Mouse (Mus musculus) CD4-positive naive resting alpha-beta T cell, adult 76 days (primary cell): ENCODE measurements around the gene Dpf1. TPM values are rescaled to one million over a fixed set of nuclear protein-coding genes. Genes with fewer than 3 reads are reported as not detected.

Source experiments
- total RNA-seq: library from RNA; stranded (reverse); gene quantifications from one replicate; pipeline ENCODE4 v1.2.4, GENCODE M21; 2023

Gene Dpf1
- not detected for total RNA-seq

GRCm38 (mm10) chr7:29303738-29304462 is at the start of gene Dpf1:
TSS of gene Dpf1 (plus strand) at chr7:29303951.

GRCm38 (mm10) chr7:29281201-29282073 is 22.3 kb upstream of the Dpf1 start, which contains the start of gene Spint2:
TSS of gene Spint2 (minus strand) at chr7:29281912.

GRCm38 (mm10) chr7:29288942-29289638 is 14.7 kb upstream of the Dpf1 start, which contains the start of gene Ppp1r14a:
TSS of gene Ppp1r14a (plus strand) at chr7:29289308.

Other genes starting within 250 kb of the Dpf1 start
- 0.21 TPM for gene Ryr1, start 178.8 kb upstream of the Dpf1 start, total RNA-seq
- gene Rasgrp4, start 169.1 kb upstream of the Dpf1 start, total RNA-seq: 3.6 TPM
- gene Fam98c, start 147.7 kb upstream of the Dpf1 start, total RNA-seq: 34.2 TPM
- gene Ggn, start 133.7 kb upstream of the Dpf1 start, total RNA-seq: not detected
- 3.3 TPM for gene Spred3, start 133.5 kb upstream of the Dpf1 start, total RNA-seq
- gene Psmd8, start 123.2 kb upstream of the Dpf1 start, total RNA-seq: 146 TPM
- gene Catsperg1, start 89.9 kb upstream of the Dpf1 start, total RNA-seq: 0.32 TPM
- gene Kcnk6, start 71.4 kb upstream of the Dpf1 start, total RNA-seq: 0.50 TPM
- 21.1 TPM for gene Yif1b, start 65.6 kb upstream of the Dpf1 start, total RNA-seq
- gene 2200002D01Rik, start 55.5 kb upstream of the Dpf1 start, total RNA-seq: 2.4 TPM
- 60.7 TPM for gene Spint2, start 22.0 kb upstream of the Dpf1 start, total RNA-seq
- gene Ppp1r14a, start 14.6 kb upstream of the Dpf1 start, total RNA-seq: 1.0 TPM
- gene Sipa1l3, start 214.7 kb downstream of the Dpf1 start, total RNA-seq: 55.0 TPM